Mouse (Mus musculus) testis, adult 2 months (tissue): ENCODE measurements around the gene Lgals12. TPM values are rescaled to one million over a fixed set of nuclear protein-coding genes. Genes with fewer than 3 reads are reported as not detected.

Experiments
- H3K27ac ChIP-seq: fragments of 200-500 bp; 2 replicates; pipeline ENCODE4 v1.5.1; 2012; ENCODE audit warnings: low read depth, low read length; ENCODE audit not compliant: control insufficient read depth, insufficient read depth
- H3K27me3 ChIP-seq: fragments of 200-500 bp; 2 replicates; pipeline ENCODE4 v1.6.1; 2012; ENCODE audit warnings: mild to moderate bottlenecking, low read length, moderate library complexity; ENCODE audit not compliant: control insufficient read depth, insufficient read depth
- H3K36me3 ChIP-seq: fragments of 200-500 bp; 2 replicates; pipeline ENCODE4 v1.6.1; 2012; ENCODE audit warnings: mild to moderate bottlenecking, low read length; ENCODE audit not compliant: control insufficient read depth, insufficient read depth
- H3K4me1 ChIP-seq: fragments of 200-500 bp; 2 replicates; pipeline ENCODE4 v1.6.1; 2012; ENCODE audit warnings: low read length; ENCODE audit not compliant: control insufficient read depth, insufficient read depth
- H3K4me3 ChIP-seq: fragments of 200-500 bp; 2 replicates; pipeline ENCODE4 v1.5.1; 2012; ENCODE audit warnings: low read depth, mild to moderate bottlenecking, low read length, moderate library complexity, mixed read lengths; ENCODE audit not compliant: control insufficient read depth
- CTCF ChIP-seq: fragments of 200-500 bp; IDR thresholded peaks from 2 replicates; pipeline ENCODE4 v1.5.1; 2012; ENCODE audit warnings: low read depth, mild to moderate bottlenecking, inconsistent platforms, low read length, moderate library complexity; ENCODE audit not compliant: control insufficient read depth, insufficient read depth, insufficient replicate concordance
- POLR2A ChIP-seq: fragments of 200-500 bp; IDR thresholded peaks from 2 replicates; pipeline ENCODE4 v1.6.1; 2012; ENCODE audit warnings: low read depth, mild to moderate bottlenecking, inconsistent platforms, low read length, moderate library complexity; ENCODE audit not compliant: control insufficient read depth
- polyA plus RNA-seq: library from polyadenylated mRNA; depleted of rRNA; stranded (reverse); fragments of >200 nt; gene quantifications from 2 replicates; pipeline ENCODE4 v1.2.3, GENCODE M21; 2012

Lgals12 gene
- polyA plus RNA-seq, 1 experiment = 0.37 TPM

GRCm38 (mm10) chr19:7616231-7616930, 9.4 kb upstream of the Lgals12 start:
- no peaks in the 10 kb centered on the region for H3K27me3 ChIP-seq
- H3K4me1 ChIP-seq = peaks cover 3% of the 10 kb centered on the region; the same call in 1 of the 2 replicates
- no peaks in the 10 kb centered on the region for H3K36me3 ChIP-seq
- no peak for TF ChIP-seq POLR2A
- no peak for TF ChIP-seq CTCF
- H3K27ac ChIP-seq = no peak overlapping the region
- H3K4me3 ChIP-seq = no peak overlapping the region

- TF ChIP-seq CTCF (no peak), POLR2A (no peak)
- Histone ChIP-seq H3K4me1 (peaks cover 3% of the 10 kb centered on the region; the same call in 1 of the 2 replicates), H3K27me3 (no peaks in the 10 kb centered on the region), H3K27ac (no peak overlapping the region), H3K36me3 (no peaks in the 10 kb centered on the region), H3K4me3 (peak overlapping the region; percentile 87)
These were observed 6.2 kb upstream of the Lgals12 start for GRCm38 (mm10) chr19:7613151-7613550.

- H3K36me3 ChIP-seq = no peaks in the 10 kb centered on the region
- no peaks in the 10 kb centered on the region for H3K27me3 ChIP-seq
- peak within 1 kb of the TSS; percentile 91 for H3K27ac ChIP-seq
- TF ChIP-seq POLR2A (peak; percentile 84; the same call in 1 of the 2 replicates), CTCF (no peak)
- H3K4me1 ChIP-seq = peaks cover 12% of the 10 kb centered on the region
- peak within 1 kb of the TSS; percentile 87 for H3K4me3 ChIP-seq
These were observed 5.2 kb upstream of the Lgals12 start, which contains the start of gene Hrasls5 for GRCm38 (mm10) chr19:7611942-7612757. Gene Hrasls5, plus strand, starts transcription at chr19:7612541.

- Histone ChIP-seq H3K27ac (no peak overlapping the region), H3K36me3 (no peaks in the 10 kb centered on the region), H3K27me3 (no peaks in the 10 kb centered on the region), H3K4me3 (no peak overlapping the region), H3K4me1 (peaks cover 23% of the 10 kb centered on the region)
- TF ChIP-seq POLR2A (no peak), CTCF (no peak)
These were observed 753 bp upstream of the Lgals12 start for GRCm38 (mm10) chr19:7607690-7608201.

GRCm38 (mm10) chr19:7605930-7606783, 836 bp downstream of the Lgals12 start:
- Histone ChIP-seq H3K27ac (no peak overlapping the region), H3K27me3 (no peaks in the 10 kb centered on the region), H3K4me3 (peak overlapping the region; percentile 37), H3K4me1 (peaks cover 20% of the 10 kb centered on the region), H3K36me3 (no peaks in the 10 kb centered on the region)
- no peak for TF ChIP-seq CTCF
- TF ChIP-seq POLR2A = no peak

- H3K4me1 ChIP-seq = peaks cover 20% of the 10 kb centered on the region
- no peaks in the 10 kb centered on the region for H3K27me3 ChIP-seq
- no peaks in the 10 kb centered on the region for H3K36me3 ChIP-seq
- no peak for TF ChIP-seq POLR2A
- no peak for TF ChIP-seq CTCF
- H3K27ac ChIP-seq = no peak overlapping the region
- H3K4me3 ChIP-seq = no peak overlapping the region
These were observed 2.0 kb downstream of the Lgals12 start for GRCm38 (mm10) chr19:7605013-7605412.
